Mouse (Mus musculus): ENCODE measurements around the gene Gm4070. TPM values are rescaled to one million over a fixed set of nuclear protein-coding genes. Genes with fewer than 3 reads are reported as not detected.

Gm4070 gene
- polyA plus RNA-seq, 1 experiment from 2014 or later: 0.72 TPM

Other genes starting within 250 kb of the Gm4070 start
- gene Ilk, start 217.4 kb downstream of the Gm4070 start, polyA plus RNA-seq (2014; fragmentation: Nextera tagmentation; extraction: Ambion mirVana): 418 and 440 TPM in 2 replicates
- gene Rrp8, start 216.6 kb downstream of the Gm4070 start, polyA plus RNA-seq (2014; fragmentation: Nextera tagmentation; extraction: Ambion mirVana): 30.9 and 31.2 TPM in 2 replicates
- gene Taf10, start 209.6 kb downstream of the Gm4070 start, polyA plus RNA-seq (2014; fragmentation: Nextera tagmentation; extraction: Ambion mirVana): 163 and 166 TPM in 2 replicates
- gene Tpp1, start 201.7 kb downstream of the Gm4070 start, polyA plus RNA-seq (2014; fragmentation: Nextera tagmentation; extraction: Ambion mirVana): 79.6 and 80.6 TPM in 2 replicates
- gene Dchs1, start 166.3 kb downstream of the Gm4070 start, polyA plus RNA-seq (2014; fragmentation: Nextera tagmentation; extraction: Ambion mirVana): 21.2 and 24.1 TPM in 2 replicates
- gene Mrpl17, start 142.9 kb downstream of the Gm4070 start, polyA plus RNA-seq (2014; fragmentation: Nextera tagmentation; extraction: Ambion mirVana): 333 and 347 TPM in 2 replicates

Data from embryonic facial prominence, embryonic 14.5 days (tissue).